Mouse (Mus musculus): Measurements from ENCODE around the gene Car5b. TPM values are rescaled to one million over a fixed set of nuclear protein-coding genes. Genes with fewer than 3 reads are reported as not detected.

Car5b gene
- 0.25 and 0.26 TPM in 2 replicates for polyA plus RNA-seq (2016; fragmentation: Nextera tagmentation; extraction: Ambion mirVana)

DNA sequence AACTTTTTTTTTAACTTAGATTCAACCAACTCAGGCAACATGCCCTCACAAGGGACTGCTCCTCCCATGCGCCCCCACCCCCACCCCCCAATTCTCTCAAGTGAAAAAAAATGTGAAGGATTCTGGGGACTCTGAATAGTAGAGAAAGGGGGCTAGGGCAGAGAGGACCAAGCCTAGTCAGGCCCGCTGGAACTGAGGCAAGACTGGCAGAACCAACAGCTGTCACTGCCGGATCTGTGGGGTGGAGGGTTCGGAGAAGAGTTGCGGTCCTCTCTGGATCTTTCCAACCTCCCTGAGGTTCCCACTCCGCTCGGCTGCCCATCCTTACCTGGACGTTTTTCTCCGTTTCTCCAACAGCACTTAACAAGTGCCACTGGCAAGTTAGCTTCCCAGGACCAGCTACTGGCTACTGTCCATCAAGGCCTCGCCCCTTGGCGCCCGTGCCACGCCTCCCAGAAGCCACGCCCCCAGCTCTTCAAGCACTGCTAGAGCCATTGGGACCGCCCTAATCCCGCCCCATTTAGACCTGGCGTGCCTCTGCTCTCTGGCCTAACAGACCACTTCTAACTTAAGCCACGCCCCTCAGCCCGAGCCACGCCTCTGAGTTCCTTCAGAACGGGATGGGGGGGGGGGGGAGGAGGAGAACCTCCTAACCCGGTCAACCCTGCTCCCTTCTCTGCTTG, at the start of gene Car5b:
Gene Car5b, minus strand, starts transcription at position 391 of the 683 bp plus-strand sequence.
- H3K4me1 ChIP-seq, result no peaks in the 10 kb centered on the region
- peak; percentile 96 for DNase-seq (ENCODE audit: low spot score)
- H3K36me3 ChIP-seq, result no peaks in the 10 kb centered on the region
- H3K9me3 ChIP-seq, result no peaks in the 10 kb centered on the region
- H3K27me3 ChIP-seq (ENCODE audit: insufficient read depth, poor library complexity, severe bottlenecking), result 0 out of 2 replicates have a peak, but pooled peaks cover 3% of the 10 kb centered on the region
- 15% methylated on average over 22 of the region's 22 CpGs for WGBS
- peak within 1 kb of the TSS; percentile 46 for H3K4me3 ChIP-seq
- H3K27ac ChIP-seq, result no peak within 1 kb of the TSS

DNA sequence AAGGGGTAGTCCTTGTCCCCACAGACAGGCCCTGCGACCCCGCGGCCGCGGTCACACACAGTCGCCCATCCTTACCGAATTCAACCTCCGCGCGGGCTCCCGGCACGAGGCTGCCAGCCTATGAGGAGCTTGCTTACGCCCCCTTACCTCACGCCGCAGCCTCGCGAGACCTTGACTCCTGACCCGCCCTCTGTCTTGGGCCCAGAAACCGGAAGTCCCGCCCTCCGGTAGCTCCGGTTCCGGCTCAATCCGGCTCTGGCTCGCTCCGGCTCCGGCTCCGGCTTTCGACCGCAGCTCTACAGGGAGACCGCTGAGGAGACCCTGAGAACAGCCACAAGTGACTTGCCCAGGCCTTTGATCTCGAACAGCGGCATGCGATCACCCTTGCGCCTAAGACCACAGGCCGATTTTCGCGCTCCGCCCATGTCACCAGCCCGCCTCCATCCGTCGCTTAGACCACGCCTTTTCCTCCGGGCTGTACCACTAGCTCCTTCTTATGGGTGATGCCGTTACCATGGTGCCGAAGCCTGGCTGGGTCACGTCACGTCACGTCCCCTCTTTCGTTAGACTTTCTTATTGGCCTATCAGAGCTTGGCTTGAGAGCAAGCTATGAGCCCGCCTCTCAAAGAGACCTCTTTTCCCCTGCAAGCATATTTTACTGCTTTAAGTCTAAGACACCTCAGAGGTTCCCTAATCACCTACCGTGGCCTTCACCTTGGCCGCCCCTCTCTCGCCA, 48.4 kb upstream of the Car5b start, which contains the start of gene Siah1b:
Gene Siah1b, minus strand, starts transcription at position 454 of the 736 bp plus-strand sequence.
- DNase-seq (ENCODE audit: low spot score), result peak; percentile 97
- peak within 1 kb of the TSS; percentile 67 for H3K4me3 ChIP-seq
- no peaks in the 10 kb centered on the region for H3K27me3 ChIP-seq (ENCODE audit: insufficient read depth, poor library complexity, severe bottlenecking)
- peaks cover 11% of the 10 kb centered on the region; the same call in 1 of the 2 replicates for H3K36me3 ChIP-seq
- no peaks in the 10 kb centered on the region for H3K9me3 ChIP-seq
- no peaks in the 10 kb centered on the region for H3K4me1 ChIP-seq
- WGBS, result 17% methylated on average over 54 of the region's 54 CpGs
- peak within 1 kb of the TSS; percentile 94 for H3K27ac ChIP-seq

DNA sequence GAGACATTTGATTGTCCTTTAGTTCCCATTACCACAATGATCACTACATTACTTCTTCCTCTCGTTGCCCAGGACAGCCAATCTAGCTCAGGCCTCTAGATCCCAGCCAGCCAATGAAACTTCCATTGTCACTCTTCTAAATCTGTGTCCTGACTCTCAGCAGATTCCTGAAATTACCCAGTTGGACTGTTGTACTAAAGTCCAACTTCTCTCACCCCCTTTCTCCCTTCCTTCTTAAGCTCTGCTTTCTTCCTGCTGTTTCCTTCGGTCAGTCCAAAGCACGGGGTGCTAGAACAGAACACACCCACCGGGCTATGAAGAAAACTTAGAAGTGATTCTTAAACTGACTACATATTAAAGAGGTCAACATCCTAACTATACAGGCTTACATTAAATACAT, 41.2 kb upstream of the Car5b start:
- no peak overlapping the region for H3K4me3 ChIP-seq
- WGBS, result 81% methylated on average over 4 of the region's 4 CpGs
- no peaks in the 10 kb centered on the region for H3K9me3 ChIP-seq
- no peak overlapping the region for H3K27ac ChIP-seq
- no peaks in the 10 kb centered on the region for H3K27me3 ChIP-seq (ENCODE audit: insufficient read depth, poor library complexity, severe bottlenecking)
- H3K36me3 ChIP-seq, result peaks cover 11% of the 10 kb centered on the region; the same call in 1 of the 2 replicates
- no peaks in the 10 kb centered on the region for H3K4me1 ChIP-seq
- DNase-seq (ENCODE audit: low spot score), result no peak

DNA sequence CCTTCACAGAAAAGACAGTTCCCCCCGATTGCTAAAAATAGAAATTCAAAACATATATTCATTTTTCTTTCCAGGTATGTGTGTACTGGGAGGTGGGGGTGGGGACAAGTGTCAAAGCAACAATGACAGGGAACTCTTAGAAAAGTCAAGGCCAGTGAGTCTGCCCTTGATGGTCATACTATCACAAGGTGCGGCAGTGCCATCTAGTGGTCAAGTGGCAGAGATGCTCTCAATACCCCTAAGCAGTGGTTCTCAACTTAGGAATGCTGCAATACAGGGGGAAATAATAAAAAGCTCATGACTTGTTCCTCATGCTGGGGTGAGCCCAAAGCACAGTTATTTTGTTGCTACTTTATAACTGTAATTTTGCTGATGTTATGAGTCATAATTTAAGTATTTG, 38.4 kb upstream of the Car5b start:
- WGBS, result 9% methylated on average over 2 of the region's 2 CpGs

DNA sequence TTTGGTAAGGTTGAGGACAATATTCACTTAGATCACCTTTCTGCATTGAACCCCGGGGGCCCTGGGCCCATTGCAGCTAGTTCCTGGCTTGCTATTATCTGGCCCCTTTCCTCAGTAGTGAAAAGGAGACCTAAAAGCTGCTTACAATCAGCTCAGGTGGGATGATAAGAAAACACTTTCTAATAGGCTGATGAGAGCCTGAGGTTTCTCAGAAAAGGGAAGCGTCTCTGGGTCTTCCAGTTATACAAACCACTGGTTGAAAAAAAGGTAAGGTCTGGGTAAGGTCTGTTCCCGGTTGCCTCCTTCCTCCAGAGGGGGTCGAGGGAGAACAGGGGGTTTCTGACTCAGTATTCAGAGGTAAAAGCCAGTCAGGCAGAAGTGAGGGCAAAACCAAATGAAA, 31.3 kb upstream of the Car5b start:
- Histone ChIP-seq H3K9me3 (no peaks in the 10 kb centered on the region), H3K27ac (no peak overlapping the region), H3K36me3 (no peaks in the 10 kb centered on the region), H3K4me3 (no peak overlapping the region), H3K27me3 (ENCODE audit: insufficient read depth, poor library complexity, severe bottlenecking) (peaks cover 3% of the 10 kb centered on the region; the same call in 1 of the 2 replicates), H3K4me1 (no peaks in the 10 kb centered on the region)
- 57% methylated on average over 4 of the region's 4 CpGs for WGBS
- no peak for DNase-seq (ENCODE audit: low spot score)

More for the DNA sequence above, 38.4 kb upstream of the Car5b start:
- no peaks in the 10 kb centered on the region; the same call in 1 of the 2 replicates for H3K27me3 ChIP-seq (ENCODE audit: insufficient read depth, poor library complexity, severe bottlenecking)
- no peaks in the 10 kb centered on the region for H3K4me1 ChIP-seq
- H3K36me3 ChIP-seq, result no peaks in the 10 kb centered on the region; the same call in 1 of the 2 replicates
- DNase-seq (ENCODE audit: low spot score), result no peak
- no peaks in the 10 kb centered on the region for H3K9me3 ChIP-seq
- H3K27ac ChIP-seq, result no peak overlapping the region
- no peak overlapping the region for H3K4me3 ChIP-seq

DNA sequence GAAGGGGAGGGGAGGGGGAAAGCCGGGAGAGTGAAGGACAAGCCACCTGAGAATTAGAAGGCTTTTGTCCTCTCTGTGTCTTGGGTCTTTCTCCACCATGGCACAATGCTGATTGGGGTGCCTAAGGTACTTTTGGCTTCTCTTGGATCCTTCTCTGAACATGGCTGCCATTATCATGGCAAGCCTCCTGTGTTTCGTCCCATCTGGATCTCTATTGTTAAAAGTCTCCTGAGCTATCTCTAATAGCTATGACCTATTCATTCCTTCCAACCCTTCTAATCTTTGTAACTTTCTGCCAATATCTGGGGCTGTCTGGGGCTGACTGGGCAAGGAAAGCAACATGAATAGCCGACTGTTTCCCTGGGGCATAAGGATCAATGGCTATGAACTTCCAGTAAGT, 30.7 kb upstream of the Car5b start:
- Histone ChIP-seq H3K36me3 (no peaks in the 10 kb centered on the region), H3K9me3 (no peaks in the 10 kb centered on the region), H3K27ac (no peak overlapping the region), H3K27me3 (ENCODE audit: insufficient read depth, poor library complexity, severe bottlenecking) (peaks cover 3% of the 10 kb centered on the region; the same call in 1 of the 2 replicates), H3K4me1 (no peaks in the 10 kb centered on the region), H3K4me3 (no peak overlapping the region)
- 70% methylated on average over 3 of the region's 3 CpGs for WGBS
- no peak for DNase-seq (ENCODE audit: low spot score)

DNA sequence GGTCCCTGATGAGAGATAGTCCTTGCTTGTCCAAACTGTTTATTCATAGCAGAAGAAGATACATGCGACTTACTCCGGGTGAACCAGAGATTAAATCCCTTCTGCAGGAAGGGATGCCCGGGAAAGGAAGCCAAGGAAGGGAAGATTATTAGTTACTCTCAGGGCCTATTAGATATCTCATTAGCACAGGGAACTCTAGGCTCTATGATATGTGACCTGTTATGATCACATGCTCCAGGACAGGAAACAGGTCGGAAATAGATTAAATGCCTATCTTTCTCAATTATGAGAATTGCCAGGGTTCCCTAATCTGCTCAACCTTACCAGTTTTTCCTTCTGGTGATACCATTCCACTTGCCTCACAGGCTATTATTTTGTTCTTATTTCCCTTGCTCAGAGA, 27.9 kb upstream of the Car5b start:
- WGBS, result 72% methylated on average over 4 of the region's 4 CpGs
- no peaks in the 10 kb centered on the region for H3K4me1 ChIP-seq

DNA sequence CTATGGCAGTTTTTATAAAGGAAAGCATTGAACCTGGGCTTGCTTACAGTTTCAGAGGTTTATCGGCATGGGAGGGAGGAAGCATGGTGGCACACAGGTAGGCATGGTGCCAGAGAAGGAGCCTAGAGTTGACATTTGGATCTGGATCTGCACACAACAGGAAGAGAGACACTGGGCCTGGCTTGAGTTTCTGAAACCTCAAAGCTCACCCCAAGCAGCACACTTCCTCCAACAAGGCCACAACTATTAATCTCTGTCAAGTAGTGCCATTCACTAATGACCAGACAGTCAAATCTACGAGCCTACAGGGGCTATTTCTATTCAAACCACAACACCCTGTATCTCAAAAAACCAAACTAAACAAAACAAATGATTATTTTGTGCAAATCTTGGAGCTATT, 18.9 kb upstream of the Car5b start:
- 73% methylated on average over 2 of the region's 2 CpGs for WGBS
- Histone ChIP-seq H3K9me3 (no peaks in the 10 kb centered on the region), H3K4me3 (no peak overlapping the region), H3K36me3 (no peaks in the 10 kb centered on the region), H3K27me3 (ENCODE audit: insufficient read depth, poor library complexity, severe bottlenecking) (no peaks in the 10 kb centered on the region), H3K4me1 (no peaks in the 10 kb centered on the region), H3K27ac (no peak overlapping the region)
- DNase-seq (ENCODE audit: low spot score), result no peak

More for the DNA sequence above, 27.9 kb upstream of the Car5b start:
- Histone ChIP-seq H3K4me3 (no peak overlapping the region), H3K27ac (no peak overlapping the region), H3K27me3 (ENCODE audit: insufficient read depth, poor library complexity, severe bottlenecking) (peaks cover 3% of the 10 kb centered on the region; the same call in 1 of the 2 replicates), H3K36me3 (no peaks in the 10 kb centered on the region), H3K9me3 (no peaks in the 10 kb centered on the region)
- DNase-seq (ENCODE audit: low spot score), result no peak

DNA sequence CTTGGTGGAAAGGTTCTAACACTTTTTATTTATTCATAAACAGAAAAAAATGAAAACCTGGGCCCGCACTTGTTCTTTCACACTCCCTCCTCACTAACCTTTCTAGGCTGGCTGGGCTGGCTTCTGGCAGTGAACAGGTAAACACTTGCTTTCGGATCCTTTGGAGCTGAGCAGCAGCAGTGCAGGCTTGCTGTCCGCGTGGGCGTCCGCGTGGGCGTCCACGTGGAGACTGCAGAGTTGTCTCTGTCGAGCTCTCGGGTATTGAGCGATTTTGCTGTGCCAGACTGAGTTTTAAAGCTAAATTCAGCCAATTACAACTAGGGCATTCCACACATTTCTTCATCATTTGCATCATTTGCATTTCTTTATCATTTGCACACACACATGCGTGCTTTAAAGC, 14.3 kb upstream of the Car5b start:
- Histone ChIP-seq H3K4me1 (no peaks in the 10 kb centered on the region), H3K27me3 (ENCODE audit: insufficient read depth, poor library complexity, severe bottlenecking) (no peaks in the 10 kb centered on the region), H3K36me3 (no peaks in the 10 kb centered on the region), H3K9me3 (no peaks in the 10 kb centered on the region), H3K27ac (no peak overlapping the region), H3K4me3 (no peak overlapping the region)
- 63% methylated on average over 13 of the region's 13 CpGs for WGBS
- no peak for DNase-seq (ENCODE audit: low spot score)

DNA sequence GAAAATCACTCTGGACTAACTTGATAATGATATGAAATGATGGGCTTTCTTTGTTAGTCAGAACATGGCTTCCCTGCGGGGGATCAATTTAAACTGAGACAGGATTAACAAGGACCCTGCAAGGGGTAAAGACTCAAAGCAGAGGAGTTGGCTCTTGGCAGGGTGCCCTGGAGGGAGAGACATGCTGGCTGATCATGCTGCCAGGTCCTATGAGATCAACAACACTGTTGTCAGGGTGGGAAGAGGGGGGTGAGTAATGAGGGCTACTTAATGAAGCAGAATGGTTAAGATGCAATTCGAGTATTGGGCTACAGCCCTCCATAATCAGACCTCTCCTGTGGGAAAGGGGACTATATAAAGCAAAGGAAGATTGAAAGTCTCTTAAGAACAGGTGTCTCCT, 11.1 kb upstream of the Car5b start:
- no peaks in the 10 kb centered on the region for H3K36me3 ChIP-seq
- no peaks in the 10 kb centered on the region for H3K9me3 ChIP-seq
- no peaks in the 10 kb centered on the region for H3K27me3 ChIP-seq (ENCODE audit: insufficient read depth, poor library complexity, severe bottlenecking)
- DNase-seq (ENCODE audit: low spot score), result no peak
- no peak overlapping the region for H3K4me3 ChIP-seq
- no peaks in the 10 kb centered on the region for H3K4me1 ChIP-seq
- WGBS, result 62% methylated on average over 2 of the region's 2 CpGs
- no peak overlapping the region for H3K27ac ChIP-seq

DNA sequence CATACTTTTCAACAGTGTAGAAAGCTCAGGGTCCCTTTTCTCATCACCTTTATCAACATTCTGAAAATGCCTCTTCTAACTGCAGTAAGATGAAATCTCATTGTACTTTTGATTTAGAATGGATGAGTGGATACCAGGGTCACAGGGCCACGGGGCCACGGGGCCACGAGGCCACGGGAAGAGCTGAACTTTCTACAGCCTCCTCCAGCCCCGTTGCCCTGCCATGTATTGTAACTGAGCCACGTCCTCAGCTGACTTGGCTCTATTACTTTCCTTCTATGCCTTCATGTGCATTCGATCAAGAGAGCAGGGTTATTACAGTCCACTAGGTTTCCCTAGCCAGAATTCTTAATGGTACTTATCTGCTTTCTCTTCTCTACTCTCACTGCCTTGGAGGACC, 8.1 kb upstream of the Car5b start:
- Histone ChIP-seq H3K4me3 (no peak overlapping the region), H3K27ac (no peak overlapping the region), H3K27me3 (ENCODE audit: insufficient read depth, poor library complexity, severe bottlenecking) (no peaks in the 10 kb centered on the region), H3K36me3 (no peaks in the 10 kb centered on the region), H3K9me3 (no peaks in the 10 kb centered on the region), H3K4me1 (no peaks in the 10 kb centered on the region)
- DNase-seq (ENCODE audit: low spot score), result no peak
- WGBS, result 86% methylated on average over 7 of the region's 7 CpGs

DNA sequence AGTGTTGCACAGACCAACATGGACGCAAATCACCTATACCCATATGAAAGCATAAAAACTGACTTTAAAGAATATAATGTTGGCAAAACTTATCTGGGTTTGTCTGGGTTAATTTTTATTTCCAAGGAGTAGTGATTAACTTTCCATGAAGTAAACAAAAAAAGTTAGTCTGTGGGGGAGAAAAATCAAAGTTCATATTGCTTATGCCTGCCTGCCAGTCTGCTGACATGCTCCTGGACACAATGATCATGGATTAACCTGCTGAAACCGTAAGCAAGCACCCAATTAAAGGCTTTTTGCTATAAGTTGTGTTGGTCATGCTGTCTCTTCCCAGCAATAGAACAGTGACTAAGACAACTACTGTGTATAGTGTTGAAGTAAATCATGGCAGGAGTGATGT, 7.6 kb upstream of the Car5b start:
- Histone ChIP-seq H3K9me3 (no peaks in the 10 kb centered on the region), H3K27ac (no peak overlapping the region), H3K27me3 (ENCODE audit: insufficient read depth, poor library complexity, severe bottlenecking) (no peaks in the 10 kb centered on the region), H3K4me1 (no peaks in the 10 kb centered on the region), H3K4me3 (no peak overlapping the region), H3K36me3 (no peaks in the 10 kb centered on the region)
- WGBS, result 78% methylated on average over 2 of the region's 2 CpGs
- DNase-seq (ENCODE audit: low spot score), result no peak

DNA sequence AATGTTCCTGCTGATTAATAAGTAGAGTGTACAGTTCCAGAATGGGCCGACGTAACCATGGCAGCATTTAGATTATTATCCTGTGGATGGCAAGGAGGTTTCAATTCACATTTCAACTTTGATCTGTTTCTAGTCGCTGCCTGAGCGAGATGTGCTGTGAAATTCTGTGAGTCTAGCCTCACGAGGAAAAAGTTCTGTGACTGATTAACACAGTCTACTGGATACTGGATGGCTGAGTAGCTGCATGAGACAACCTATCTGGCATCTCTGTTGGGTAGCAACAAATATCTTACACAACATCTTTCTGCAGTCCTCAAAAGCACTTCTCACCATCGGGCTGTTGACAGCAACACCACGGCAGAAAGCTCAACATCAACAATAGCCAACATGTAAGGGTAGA, 4.7 kb upstream of the Car5b start:
- 83% methylated on average over 7 of the region's 7 CpGs for WGBS
- Histone ChIP-seq H3K36me3 (no peaks in the 10 kb centered on the region), H3K4me1 (no peaks in the 10 kb centered on the region), H3K9me3 (no peaks in the 10 kb centered on the region), H3K27me3 (ENCODE audit: insufficient read depth, poor library complexity, severe bottlenecking) (no peaks in the 10 kb centered on the region), H3K27ac (no peak overlapping the region), H3K4me3 (no peak overlapping the region)
- DNase-seq (ENCODE audit: low spot score), result no peak
